Mouse (Mus musculus): Measurements from ENCODE around the gene Gle1. TPM values are rescaled to one million over a fixed set of nuclear protein-coding genes. Genes with fewer than 3 reads are reported as not detected.

Gle1 gene
- total RNA-seq, 2 experiments from 2014 or later = 23.2 to 28.3 TPM

- no peak for DNase-seq
- no peak for TF ChIP-seq CTCF (IDR thresholded peaks at IDR 0.05)
- H3K4me3 ChIP-seq = peak overlapping the region; percentile 97
- H3K27ac ChIP-seq = peak overlapping the region; percentile 99
- intact Hi-C loops (cut with DNase I) = no loop called here
Observed at GRCm38 (mm10) chr2:29966826-29967225, 31.6 kb downstream of the Gle1 start.

DNA sequence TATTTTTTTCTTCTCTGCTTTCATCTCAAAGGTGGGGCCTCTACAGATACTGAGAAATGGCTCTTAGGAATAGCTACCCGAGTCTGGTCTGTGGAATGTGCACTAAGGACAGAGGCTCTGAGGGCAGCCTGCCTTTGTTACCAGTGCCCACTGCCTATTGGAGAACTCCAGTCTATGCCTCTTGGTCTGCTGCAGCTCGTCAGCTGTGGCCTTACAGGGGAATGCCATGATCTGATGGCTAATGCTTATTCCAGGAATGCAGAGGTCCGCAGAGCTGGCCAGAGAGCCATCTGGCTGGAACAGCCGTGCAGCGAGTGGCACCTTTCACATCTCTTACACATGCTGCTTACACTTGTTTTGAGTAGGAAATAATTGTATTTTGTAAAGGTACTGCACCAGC lies 32.5 kb downstream of the Gle1 start:
- intact Hi-C loops (cut with DNase I) = no loop called here
- TF ChIP-seq CTCF (IDR thresholded peaks at IDR 0.05) = no peak
- peak overlapping the region; percentile 99; the same call in 1 of the 2 replicates for H3K27ac ChIP-seq
- H3K4me3 ChIP-seq = peak overlapping the region; percentile 97
- no peak for DNase-seq

- intact Hi-C loops (cut with DNase I) = no loop called here
- DNase-seq = no peak
- Histone ChIP-seq H3K4me3 (peak overlapping the region; percentile 97), H3K27ac (peak overlapping the region; percentile 32; the same call in 1 of the 2 replicates)
- no peak for TF ChIP-seq CTCF (IDR thresholded peaks at IDR 0.05)
Observed at GRCm38 (mm10) chr2:29968638-29969037, 33.4 kb downstream of the Gle1 start.

GRCm38 (mm10) chr2:29971838-29972635 lies 36.8 kb downstream of the Gle1 start:
- no peak for TF ChIP-seq CTCF (IDR thresholded peaks at IDR 0.05)
- intact Hi-C loops (cut with DNase I) = loop anchor here (10.0 kb wide), 1 partner anchor 207 kb away; no protein-coding TSS in a partner anchor
- Histone ChIP-seq H3K4me3 (peak overlapping the region; percentile 2), H3K27ac (peak overlapping the region; percentile 70)
- peak; percentile 83 for DNase-seq

GRCm38 (mm10) chr2:29973525-29973924 lies 38.3 kb downstream of the Gle1 start:
- Histone ChIP-seq H3K27ac (peak overlapping the region; percentile 20; the same call in 1 of the 2 replicates), H3K4me3 (no peak overlapping the region)
- TF ChIP-seq CTCF (IDR thresholded peaks at IDR 0.05) = no peak
- no peak for DNase-seq
- intact Hi-C loops (cut with DNase I) = loop anchor here (10.0 kb wide), 1 partner anchor 209 kb away; no protein-coding TSS in a partner anchor

DNA sequence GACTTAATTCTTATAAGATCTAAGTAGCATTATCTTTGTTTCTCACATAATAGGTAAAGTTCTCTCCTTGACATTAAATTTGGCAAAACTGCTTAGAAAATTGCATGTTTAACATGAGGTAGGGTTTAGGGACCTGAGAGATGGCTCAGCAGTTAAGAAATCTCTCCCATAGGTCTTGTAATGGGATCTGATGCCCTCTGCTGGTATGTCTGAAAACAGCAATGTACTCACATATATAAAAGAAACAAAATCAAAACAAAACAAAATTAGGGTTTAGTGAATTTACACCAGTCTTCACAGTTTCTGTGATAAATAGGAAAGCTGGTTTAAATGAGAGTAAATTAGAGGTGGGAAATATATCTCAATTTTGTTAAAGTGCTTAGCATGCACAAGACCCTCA lies 42.1 kb downstream of the Gle1 start:
- no peak overlapping the region for H3K4me3 ChIP-seq
- no peak overlapping the region; the same call in 1 of the 2 replicates for H3K27ac ChIP-seq
- peak; percentile 82 for TF ChIP-seq CTCF (IDR thresholded peaks at IDR 0.05)
- intact Hi-C loops (cut with DNase I) = loop anchor here (5.0 to 10.0 kb wide), 3 partner anchors 40 to 213 kb away; partner anchors contain the start of gene Gle1
- no peak for DNase-seq

GRCm38 (mm10) chr2:29980661-29981060 lies 45.4 kb downstream of the Gle1 start:
- H3K27ac ChIP-seq = no peak overlapping the region
- no peak for TF ChIP-seq CTCF (IDR thresholded peaks at IDR 0.05)
- no peak overlapping the region for H3K4me3 ChIP-seq
- DNase-seq = no peak
- intact Hi-C loops (cut with DNase I) = no loop called here

DNA sequence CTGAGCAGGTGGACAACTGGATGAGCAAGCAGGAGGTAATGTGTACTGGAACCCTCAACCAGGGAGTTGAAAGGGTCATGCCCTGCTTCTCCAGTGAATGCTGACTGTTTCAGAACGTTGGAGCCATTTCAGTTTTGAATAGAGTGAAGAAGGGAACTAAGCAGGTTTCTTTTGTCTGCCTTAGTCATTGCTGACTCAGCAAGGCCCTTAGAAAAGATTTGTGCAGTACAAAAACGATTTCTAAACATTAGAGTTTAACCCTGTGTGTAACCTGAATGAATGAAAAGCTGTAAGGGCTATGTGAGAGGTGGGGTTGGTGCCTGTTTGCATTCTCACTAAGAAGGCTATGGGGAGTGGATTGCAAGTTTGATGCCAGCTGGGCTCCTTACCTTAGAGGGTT lies 56.7 kb downstream of the Gle1 start:
- no peak for TF ChIP-seq CTCF (IDR thresholded peaks at IDR 0.05)
- DNase-seq = no peak
- intact Hi-C loops (cut with DNase I) = no loop called here
- H3K27ac ChIP-seq = no peak overlapping the region
- H3K4me3 ChIP-seq = no peak overlapping the region

DNA sequence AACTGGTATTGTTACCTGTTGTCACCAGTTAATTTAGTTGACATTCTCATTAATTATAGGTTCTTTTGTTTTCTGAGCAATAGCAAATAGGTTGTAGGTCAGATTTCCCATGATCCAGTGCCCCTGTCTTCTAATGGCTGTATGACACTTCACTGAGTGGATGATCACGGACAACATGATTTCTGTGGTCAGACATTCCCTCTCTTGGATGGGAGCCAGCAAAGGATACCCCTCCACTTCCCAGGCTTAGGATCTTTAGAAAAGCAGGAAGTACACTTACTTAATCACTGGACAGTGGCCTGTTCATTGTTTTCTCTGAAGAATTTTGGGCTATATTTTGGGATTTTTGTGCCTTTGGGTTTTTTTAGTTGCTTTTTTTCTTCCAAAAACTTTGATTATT lies 73.9 kb downstream of the Gle1 start:
- no peak overlapping the region for H3K27ac ChIP-seq
- TF ChIP-seq CTCF (IDR thresholded peaks at IDR 0.05) = no peak
- no peak overlapping the region for H3K4me3 ChIP-seq
- intact Hi-C loops (cut with DNase I) = no loop called here
- no peak for DNase-seq

Small RNAs within 50 kb of the gene (microRNA-seq; reads per million reads assigned to microRNA genes)
- gene Mir6997 = not detected

Other genes with a start within 250 kb of the Gle1 start
- not detected for gene Gm13420, start 183.7 kb upstream of the Gle1 start, total RNA-seq (2021)
- not detected for gene Gm13547, start 176.1 kb upstream of the Gle1 start, total RNA-seq (2021)
- gene Coq4, start 147.9 kb upstream of the Gle1 start, total RNA-seq (2021) = 1 to 10 TPM; 7.9 to 9.7 TPM
- gene Trub2, start 146.9 kb upstream of the Gle1 start, total RNA-seq (2021) = 10 to 100 TPM; 28.2 to 29.1 TPM
- gene Slc27a4, start 132.8 kb upstream of the Gle1 start, total RNA-seq (2021) = 1 to 10 TPM; 6.5 to 9.4 TPM
- gene Urm1, start 115.4 kb upstream of the Gle1 start, total RNA-seq (2021) = 10 to 100 TPM; 29.6 to 31.3 TPM
- gene Cercam, start 66.3 kb upstream of the Gle1 start, total RNA-seq (2021) = 1 to 10 TPM; 2.2 to 4.6 TPM
- 10 to 100 TPM; 11.9 to 12.7 TPM for gene Odf2, start 46.2 kb upstream of the Gle1 start, total RNA-seq (2021)
- 10 to 100 TPM; 41.8 to 62.1 TPM for gene Sptan1, start 30.1 kb downstream of the Gle1 start, total RNA-seq (2021)
- gene Wdr34, start 113.5 kb downstream of the Gle1 start, total RNA-seq (2021) = 1 to 10 TPM; 4.4 to 5.0 TPM
- gene Set, start 122.0 kb downstream of the Gle1 start, total RNA-seq (2021) = 100 to 1,000 TPM in 1 of 2 experiments, 10 to 100 TPM in 1; 93.8 to 110 TPM
- gene Pkn3, start 142.3 kb downstream of the Gle1 start, total RNA-seq (2021) = 1 to 10 TPM; 3.6 to 4.1 TPM
- 1 to 10 TPM; 2.0 to 3.5 TPM for gene Zdhhc12, start 158.2 kb downstream of the Gle1 start, total RNA-seq (2021)
- 10 to 100 TPM; 23.1 to 25.2 TPM for gene Zer1, start 189.2 kb downstream of the Gle1 start, total RNA-seq (2021)
- 10 to 100 TPM; 12.9 to 17.5 TPM for gene Tbc1d13, start 198.3 kb downstream of the Gle1 start, total RNA-seq (2021)
- gene Endog, start 236.1 kb downstream of the Gle1 start, total RNA-seq (2021) = 10 to 100 TPM; 50.8 to 67.6 TPM
- gene Spout1, start 243.0 kb downstream of the Gle1 start, total RNA-seq (2021) = 1 to 10 TPM; 4.2 to 4.5 TPM

Measured in gastrocnemius, adult 2 months (tissue).